In genomic region chr4:133050837-133051549, GRCm38 (mm10) we compare ENCODE assay signal across 9 mouse cellular contexts. TPM values are rescaled to one million over a fixed set of nuclear protein-coding genes. Genes with fewer than 3 reads are reported as not detected.
A peak's percentile ranks its signal among the peaks of the same experiment; 100 is the strongest.
DNase-seq lines count a peak whose midpoint lies in the region; ATAC-seq and TF ChIP-seq lines count a peak whose summit lies in the region.
"Had no signal": no experiment of that assay in that cellular context is flagged by ENCODE, and none has a peak within 500 bp of the region (broad histone marks: within the 10 kb centered on the region; RNA-seq: fewer than 3 reads in every experiment).

No protein-coding gene starts in this region.

- WGBS in heart, embryonic 13.5 days, result 55% methylated on average over 6 of the region's 6 CpGs
- WGBS in embryonic facial prominence, embryonic 15.5 days, result 76% methylated on average over 6 of the region's 6 CpGs
- WGBS in midbrain, embryonic 12.5 days, result 89% methylated on average over 6 of the region's 6 CpGs
- 82% methylated on average over 6 of the region's 6 CpGs for WGBS in lung, postnatal 0 days

- peaks cover 99% of the 10 kb centered on the region for H3K4me1 ChIP-seq in heart, embryonic 13.5 days
- H3K4me1 ChIP-seq in embryonic facial prominence, embryonic 15.5 days, result peaks cover 100% of the 10 kb centered on the region
- H3K4me1 ChIP-seq in midbrain, embryonic 12.5 days, result peaks cover 74% of the 10 kb centered on the region
- H3K4me1 ChIP-seq in lung, postnatal 0 days (ENCODE audit: insufficient read depth, low read depth, low read length), result peaks cover 24% of the 10 kb centered on the region

- peak overlapping the region; percentile 96 for H3K27ac ChIP-seq in heart, embryonic 13.5 days (replicated peaks)
- H3K27ac ChIP-seq in embryonic facial prominence, embryonic 15.5 days (replicated peaks), result peak overlapping the region; percentile 92
- peak overlapping the region; percentile 61; the same call in 1 of the 2 replicates for H3K27ac ChIP-seq in midbrain, embryonic 12.5 days (replicated peaks)
- no peak overlapping the region for H3K27ac ChIP-seq in lung, postnatal 0 days (ENCODE audit: low read length)

- no peak for TF ChIP-seq CTCF in lung, postnatal 0 days (IDR thresholded peaks at IDR 0.05)

- H3K4me2 ChIP-seq in heart, embryonic 13.5 days, result peak overlapping the region; percentile 22
- H3K4me2 ChIP-seq in embryonic facial prominence, embryonic 15.5 days (replicated peaks), result peak overlapping the region; percentile 40
- H3K4me2 ChIP-seq in midbrain, embryonic 12.5 days (replicated peaks), result no peak overlapping the region
- no peak overlapping the region for H3K4me2 ChIP-seq in lung, postnatal 0 days (replicated peaks; ENCODE audit: low read depth, low read length)

- DNase-seq in heart, adult 9 months (ENCODE audit: low spot score in 2 of 2), result no peak
- no peak for DNase-seq in lung, postnatal 14 days
- DNase-seq in left cerebral cortex, adult 8-10 months (ENCODE audit: low spot score in 2 of 2), result no peak
- no peak for DNase-seq in lung, postnatal 0 days (ENCODE audit: low spot score)
- DNase-seq: thymus, adult 18-20 months had no signal

- H3K36me3 ChIP-seq in heart, embryonic 13.5 days, result peaks cover 16% of the 10 kb centered on the region
- peaks cover 15% of the 10 kb centered on the region; the same call in 1 of the 2 replicates for H3K36me3 ChIP-seq in embryonic facial prominence, embryonic 15.5 days
- H3K36me3 ChIP-seq in midbrain, embryonic 12.5 days, result peaks cover 4% of the 10 kb centered on the region; the same call in 1 of the 2 replicates
- no peaks in the 10 kb centered on the region for H3K36me3 ChIP-seq in lung, postnatal 0 days (ENCODE audit: insufficient read depth, low read length)

- no peak overlapping the region for H3K4me3 ChIP-seq in heart, embryonic 13.5 days
- H3K4me3 ChIP-seq in embryonic facial prominence, embryonic 15.5 days (replicated peaks), result no peak overlapping the region
- no peak overlapping the region for H3K4me3 ChIP-seq in midbrain, embryonic 12.5 days
- H3K4me3 ChIP-seq in lung, postnatal 0 days (ENCODE audit: low read depth, low read length), result no peak overlapping the region

- peak overlapping the region; percentile 75 for H3K9ac ChIP-seq in heart, embryonic 13.5 days
- no peak overlapping the region for H3K9ac ChIP-seq in embryonic facial prominence, embryonic 15.5 days
- H3K9ac ChIP-seq in midbrain, embryonic 12.5 days (replicated peaks), result no peak overlapping the region
- no peak overlapping the region for H3K9ac ChIP-seq in lung, postnatal 0 days (replicated peaks; ENCODE audit: low read depth)

- H3K9me3 ChIP-seq in heart, embryonic 13.5 days, result no peaks in the 10 kb centered on the region
- H3K9me3 ChIP-seq in embryonic facial prominence, embryonic 15.5 days (replicated peaks), result no peaks in the 10 kb centered on the region
- no peaks in the 10 kb centered on the region for H3K9me3 ChIP-seq in midbrain, embryonic 12.5 days
- no peaks in the 10 kb centered on the region for H3K9me3 ChIP-seq in lung, postnatal 0 days (ENCODE audit: low read length)

- no peaks in the 10 kb centered on the region for H3K27me3 ChIP-seq in heart, embryonic 13.5 days (replicated peaks)
- H3K27me3 ChIP-seq in embryonic facial prominence, embryonic 15.5 days, result no peaks in the 10 kb centered on the region
- H3K27me3 ChIP-seq in midbrain, embryonic 12.5 days, result peaks cover 14% of the 10 kb centered on the region
- H3K27me3 ChIP-seq in lung, postnatal 0 days (replicated peaks; ENCODE audit: insufficient read depth, low read length), result no peaks in the 10 kb centered on the region

- no peak for TF ChIP-seq EP300 in lung, postnatal 0 days (IDR thresholded peaks at IDR 0.05)

- no peak for ATAC-seq in heart, embryonic 13.5 days (ENCODE audit: extremely low read depth, insufficient number of reproducible peaks, low FRiP score, low TSS enrichment)
- ATAC-seq in CD4-positive, CD25-positive, alpha-beta regulatory T cell, adult 4 months, result peak; percentile 74
- ATAC-seq in embryonic facial prominence, embryonic 15.5 days (ENCODE audit: insufficient number of reproducible peaks, low FRiP score, low TSS enrichment, low read depth), result no peak
- no peak for ATAC-seq in midbrain, embryonic 12.5 days (ENCODE audit: low FRiP score, low read depth)
- ATAC-seq in lung, postnatal 0 days, result no peak

RNA-seq across cellular contexts. Expression of gene Ahdc1, which starts 39.9 kb away (rescaled TPM):
- polyA plus RNA-seq in heart, embryonic 13.5 days (2015; fragmentation: Nextera tagmentation; extraction: Ambion mirVana), result 6.5 and 6.9 TPM in 2 replicates
- polyA plus RNA-seq in CD4-positive, CD25-positive, alpha-beta regulatory T cell, adult 4 months (2017; shearing (Covaris generic)), result 1 to 10 TPM; 2.6 to 3.7 TPM
- polyA plus RNA-seq in embryonic facial prominence, embryonic 15.5 days (2015; fragmentation: Nextera tagmentation; extraction: Ambion mirVana), result 13.2 and 13.9 TPM in 2 replicates
- polyA plus RNA-seq in midbrain, embryonic 12.5 days (2016; fragmentation: Nextera tagmentation; extraction: Ambion mirVana), result 8.9 and 9.1 TPM in 2 replicates
- total RNA-seq in left cerebral cortex, adult 8-10 months (2022), result 100 to 1,000 TPM in 2 of 4 experiments, 10 to 100 TPM in 2; 95.7 to 104 (median 99.7) TPM
- 3.9 and 4.4 TPM in 2 replicates for polyA plus RNA-seq in lung, postnatal 0 days (2015; fragmentation: Nextera tagmentation; extraction: Ambion mirVana)

Comparison
In these comparisons a context has a peak if more than half of its experiments do, and no peak if none do; other contexts are left out.
1. H3K4me2 ChIP-seq: peak in heart, embryonic 13.5 days (single experiment) and embryonic facial prominence, embryonic 15.5 days (single experiment); none in midbrain, embryonic 12.5 days (single experiment) and lung, postnatal 0 days (single experiment).